ENCODE assay signal across 8 mouse cellular contexts in genomic region chr16:11461612-11462011, GRCm38 (mm10).
DNase-seq lines count a peak whose midpoint lies in the region; ATAC-seq lines count a peak whose summit lies in the region.

No protein-coding gene starts in this region.

- WGBS in lung, embryonic 15.5 days: 67% methylated on average over 7 of the region's 7 CpGs

- H3K4me2 ChIP-seq in lung, embryonic 15.5 days: no peak overlapping the region

- peak overlapping the region; percentile 31 for H3K27ac ChIP-seq in lung, embryonic 15.5 days

- H3K4me3 ChIP-seq in lung, embryonic 15.5 days: no peak overlapping the region

- H3K27me3 ChIP-seq in lung, embryonic 15.5 days: no peaks in the 10 kb centered on the region
- H3K27me3 ChIP-seq in splenic B cell, adult 2 months (ENCODE audit: control insufficient read depth, insufficient read depth, low read length, poor library complexity, severe bottlenecking): no peaks in the 10 kb centered on the region

- no peaks in the 10 kb centered on the region for H3K36me3 ChIP-seq in lung, embryonic 15.5 days
- H3K36me3 ChIP-seq in splenic B cell, adult 2 months (ENCODE audit: control insufficient read depth, insufficient read depth, low read length, poor library complexity, severe bottlenecking): peaks cover 6% of the 10 kb centered on the region; the same call in 1 of the 2 replicates

- H3K9ac ChIP-seq in lung, embryonic 15.5 days: no peak overlapping the region

- DNase-seq in cerebellum, postnatal 4 days (ENCODE audit: low spot score in 2 of 2): no peak
- DNase-seq in adrenal gland, postnatal 36 days: peak; percentile 14 to 17
- DNase-seq in gastrocnemius, postnatal 25 days: peak; percentile 36
- DNase-seq in layer of hippocampus, adult 18-20 months (ENCODE audit: low spot score in 2 of 2): peak; percentile 64 to 84
- DNase-seq in splenic B cell, adult 2 months (ENCODE audit: low read depth, low spot score): peak; percentile 69
- DNase-seq in urinary bladder, adult 18-20 months (ENCODE audit: low spot score in 2 of 2): no peak

- ATAC-seq in cerebellum, adult (ENCODE audit: insufficient number of reproducible peaks, low FRiP score, low TSS enrichment): 0 out of 2 replicates have a peak, but pooled peaks have one; percentile 36
- no peak for ATAC-seq in lung, embryonic 15.5 days (ENCODE audit: borderline replicate concordance, extremely low read depth, low FRiP score, low TSS enrichment)

- H3K9me3 ChIP-seq in lung, embryonic 15.5 days: no peaks in the 10 kb centered on the region

- peaks cover 12% of the 10 kb centered on the region; the same call in 1 of the 2 replicates for H3K4me1 ChIP-seq in lung, embryonic 15.5 days

Comparison
In these comparisons a context has a peak if more than half of its experiments do, and no peak if none do; other contexts are left out.
1. DNase-seq: peak in adrenal gland, postnatal 36 days (2 of 2), gastrocnemius, postnatal 25 days (single experiment), layer of hippocampus, adult 18-20 months (2 of 2) and splenic B cell, adult 2 months (single experiment); none in cerebellum, postnatal 4 days (0 of 2) and urinary bladder, adult 18-20 months (0 of 2).